Mouse (Mus musculus) forebrain, embryonic 11.5 days (tissue): Measurements from ENCODE around the gene Ccdc13. TPM values are rescaled to one million over a fixed set of nuclear protein-coding genes. Genes with fewer than 3 reads are reported as not detected.

Source experiments
- ATAC-seq: fragments of 200-750 bp; cut with Nextera tagmentation; replicated peaks from 2 replicates; pipeline ENCODE4 v1.8.0; 2017; ENCODE audit warnings: moderate TSS enrichment; ENCODE audit not compliant: low FRiP score
- DNase-seq: peaks from one replicate; pipeline ENCODE4 v3.0.0-alpha.2; 2017; ENCODE audit warnings: low spot score
- H3K27ac ChIP-seq: fragments of 300-500 bp; sonication (generic); 2 replicates; pipeline ENCODE4 v1.5.1; 2014; ENCODE audit warnings: low read depth, low read length
- H3K27me3 ChIP-seq: fragments of 300-500 bp; sonication (generic); 2 replicates; pipeline ENCODE4 v1.6.1; 2014; ENCODE audit warnings: mild to moderate bottlenecking, low read length, mixed read lengths; ENCODE audit not compliant: control insufficient read depth, insufficient read depth
- H3K36me3 ChIP-seq: fragments of 300-500 bp; sonication (generic); 2 replicates; pipeline ENCODE4 v1.6.1; 2014; ENCODE audit warnings: mild to moderate bottlenecking, low read length, moderate library complexity, mixed read lengths; ENCODE audit not compliant: control insufficient read depth, insufficient read depth
- H3K4me1 ChIP-seq: fragments of 300-500 bp; sonication (generic); replicated peaks from 2 replicates; pipeline ENCODE4 v1.6.1; 2014; ENCODE audit warnings: low read length, mixed read lengths; ENCODE audit not compliant: control insufficient read depth, insufficient read depth
- H3K4me2 ChIP-seq: fragments of 300-500 bp; sonication (generic); 2 replicates; pipeline ENCODE4 v1.6.1; 2014; ENCODE audit warnings: low read depth, mild to moderate bottlenecking, low read length, moderate library complexity, mixed read lengths; ENCODE audit not compliant: severe bottlenecking
- H3K4me3 ChIP-seq: fragments of 300-500 bp; sonication (generic); 2 replicates; pipeline ENCODE4 v1.5.1; 2014; ENCODE audit warnings: low read depth, low read length
- H3K9ac ChIP-seq: fragments of 300-500 bp; sonication (generic); 2 replicates; pipeline ENCODE4 v1.6.1; 2014; ENCODE audit warnings: low read length
- H3K9me3 ChIP-seq: fragments of 300-500 bp; sonication (generic); 2 replicates; pipeline ENCODE4 v1.6.1; 2016; ENCODE audit warnings: low read length, mixed read lengths; ENCODE audit not compliant: control insufficient read depth
- WGBS: fragments of 180-500 bp; shearing (Covaris S2); extraction: QIAGEN DNeasy Blood & Tissue Kit; methylation state at CpG from one replicate; pipeline ENCODE4 v1.1.7; 2014; 5-methylcytosine and 5-hydroxymethylcytosine counted together
- polyA plus RNA-seq: library from polyadenylated mRNA; unstranded; fragments of >200 nt; fragmentation: Nextera tagmentation; extraction: Ambion mirVana; gene quantifications from 2 replicates; pipeline ENCODE4 v1.2.1, GENCODE M21; 2014

Gene Ccdc13
- polyA plus RNA-seq: 2.6 and 2.7 TPM in 2 replicates

DNA sequence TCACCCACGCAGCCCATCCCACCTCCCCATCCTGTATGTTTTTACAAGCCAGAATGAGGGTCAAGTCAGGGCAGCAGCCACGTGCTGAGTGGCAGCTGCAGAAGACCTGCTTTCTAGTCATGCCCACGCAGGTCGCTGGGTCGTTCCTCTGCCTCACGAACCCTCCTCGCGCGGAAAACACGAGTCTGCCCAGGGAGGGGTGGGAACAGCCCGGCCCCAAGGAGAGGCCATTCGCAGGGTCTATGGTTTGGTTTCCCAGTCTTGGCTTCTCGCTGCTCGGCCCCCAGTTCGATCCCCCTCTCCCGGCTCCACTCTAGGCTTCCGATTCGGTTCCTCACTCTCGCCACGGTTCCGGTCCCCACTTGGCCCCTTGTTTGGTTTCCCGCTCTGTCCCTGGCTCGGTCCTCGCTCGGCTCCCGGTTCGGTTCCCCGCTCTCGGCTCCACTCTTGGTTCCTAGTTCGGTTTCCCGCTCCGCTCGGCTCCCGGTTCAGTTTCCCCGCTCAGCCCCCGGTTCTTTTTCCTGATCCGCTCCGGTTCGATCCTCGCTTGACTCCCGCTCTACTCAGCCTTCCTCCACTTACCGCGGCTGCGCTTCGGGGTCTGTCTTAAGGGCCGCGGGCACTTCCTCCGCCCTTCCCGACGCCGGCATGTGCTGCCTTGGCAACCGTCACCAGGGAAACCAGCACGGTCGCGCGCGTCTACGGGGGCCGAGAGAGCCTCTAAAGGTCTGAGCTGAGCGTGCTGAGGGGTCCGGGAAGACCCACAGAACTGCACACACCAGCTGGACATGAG lies at the start of gene Ccdc13:
Gene Ccdc13, minus strand, starts transcription at position 633 of the 793 bp plus-strand sequence.
- no peak within 1 kb of the TSS for H3K27ac ChIP-seq
- ATAC-seq: peak; percentile 95

DNA sequence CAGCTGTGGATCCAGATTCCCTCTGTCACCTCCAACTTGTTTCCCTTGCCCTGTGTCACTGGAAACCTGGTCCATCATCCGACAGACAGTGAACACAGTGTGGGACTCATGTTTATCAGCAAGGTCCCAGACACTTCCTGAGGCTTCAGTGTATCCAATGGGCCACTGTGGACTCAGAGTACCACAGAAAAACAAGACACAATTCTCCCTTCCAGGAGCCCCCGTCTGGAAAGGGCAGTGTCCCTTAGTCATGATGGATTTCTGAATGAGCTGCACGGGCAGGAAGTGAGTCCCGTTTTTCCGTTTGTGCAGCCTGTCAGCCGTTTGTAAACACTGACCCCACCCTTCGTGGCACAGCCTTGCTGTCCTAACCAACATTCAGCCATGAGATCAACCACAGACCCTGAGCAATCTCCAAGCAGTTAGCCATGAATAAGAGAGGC lies 42.8 kb upstream of the Ccdc13 start:
- H3K4me1 ChIP-seq: no peaks in the 10 kb centered on the region
- 75% methylated on average over 7 of the region's 7 CpGs for WGBS
- H3K27me3 ChIP-seq: no peaks in the 10 kb centered on the region
- no peak for ATAC-seq
- no peak for DNase-seq
- no peaks in the 10 kb centered on the region for H3K36me3 ChIP-seq
- H3K27ac ChIP-seq: no peak overlapping the region
- no peak overlapping the region for H3K4me3 ChIP-seq
- no peak overlapping the region for H3K4me2 ChIP-seq
- no peak overlapping the region for H3K9ac ChIP-seq
- no peaks in the 10 kb centered on the region for H3K9me3 ChIP-seq

More for the DNA sequence above, at the start of gene Ccdc13:
- H3K4me2 ChIP-seq: peak within 1 kb of the TSS; percentile 83
- no peaks in the 10 kb centered on the region for H3K9me3 ChIP-seq
- peak within 1 kb of the TSS; percentile 58 for H3K9ac ChIP-seq
- peaks cover 2% of the 10 kb centered on the region; the same call in 1 of the 2 replicates for H3K4me1 ChIP-seq
- peak; percentile 95 for DNase-seq
- WGBS: 3% methylated on average over 61 of the region's 61 CpGs
- H3K27me3 ChIP-seq: no peaks in the 10 kb centered on the region
- peak within 1 kb of the TSS; percentile 44 for H3K4me3 ChIP-seq
- no peaks in the 10 kb centered on the region for H3K36me3 ChIP-seq

GRCm38 (mm10) chr9:121881301-121881700 lies 42.0 kb upstream of the Ccdc13 start:
- H3K27me3 ChIP-seq: no peaks in the 10 kb centered on the region
- no peak overlapping the region for H3K4me2 ChIP-seq
- no peak overlapping the region for H3K27ac ChIP-seq
- H3K9me3 ChIP-seq: no peaks in the 10 kb centered on the region
- H3K4me1 ChIP-seq: no peaks in the 10 kb centered on the region
- no peak overlapping the region for H3K4me3 ChIP-seq
- 81% methylated on average over 6 of the region's 6 CpGs for WGBS
- no peak overlapping the region for H3K9ac ChIP-seq
- no peak for DNase-seq
- no peak for ATAC-seq
- H3K36me3 ChIP-seq: no peaks in the 10 kb centered on the region

DNA sequence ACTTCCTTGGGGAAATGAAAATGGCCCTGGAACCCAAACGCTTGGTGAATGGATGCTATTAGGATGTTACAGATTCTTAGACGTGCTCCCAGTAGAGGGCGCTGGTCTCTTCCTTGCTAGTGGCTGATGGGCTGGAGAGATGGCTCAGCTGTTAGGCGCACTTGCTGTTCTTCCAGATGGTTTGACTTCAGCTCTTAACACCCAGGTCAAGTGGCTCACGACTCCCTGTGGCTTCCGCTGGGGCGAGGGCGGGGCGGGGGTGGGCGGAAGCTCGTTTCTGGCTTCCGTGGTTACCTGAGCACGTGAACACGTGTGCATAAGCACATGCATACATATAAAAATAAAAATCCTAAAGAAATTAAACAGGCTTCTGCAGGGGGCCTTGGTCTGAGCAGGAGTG lies 41.6 kb upstream of the Ccdc13 start:
- H3K9ac ChIP-seq: no peak overlapping the region
- WGBS: 26% methylated on average over 14 of the region's 14 CpGs
- H3K4me2 ChIP-seq: no peak overlapping the region; the same call in 1 of the 2 replicates
- no peak overlapping the region for H3K4me3 ChIP-seq
- H3K27me3 ChIP-seq: no peaks in the 10 kb centered on the region
- no peak for ATAC-seq
- no peaks in the 10 kb centered on the region for H3K4me1 ChIP-seq
- no peaks in the 10 kb centered on the region for H3K9me3 ChIP-seq
- DNase-seq: peak; percentile 74
- H3K27ac ChIP-seq: no peak overlapping the region
- no peaks in the 10 kb centered on the region for H3K36me3 ChIP-seq

DNA sequence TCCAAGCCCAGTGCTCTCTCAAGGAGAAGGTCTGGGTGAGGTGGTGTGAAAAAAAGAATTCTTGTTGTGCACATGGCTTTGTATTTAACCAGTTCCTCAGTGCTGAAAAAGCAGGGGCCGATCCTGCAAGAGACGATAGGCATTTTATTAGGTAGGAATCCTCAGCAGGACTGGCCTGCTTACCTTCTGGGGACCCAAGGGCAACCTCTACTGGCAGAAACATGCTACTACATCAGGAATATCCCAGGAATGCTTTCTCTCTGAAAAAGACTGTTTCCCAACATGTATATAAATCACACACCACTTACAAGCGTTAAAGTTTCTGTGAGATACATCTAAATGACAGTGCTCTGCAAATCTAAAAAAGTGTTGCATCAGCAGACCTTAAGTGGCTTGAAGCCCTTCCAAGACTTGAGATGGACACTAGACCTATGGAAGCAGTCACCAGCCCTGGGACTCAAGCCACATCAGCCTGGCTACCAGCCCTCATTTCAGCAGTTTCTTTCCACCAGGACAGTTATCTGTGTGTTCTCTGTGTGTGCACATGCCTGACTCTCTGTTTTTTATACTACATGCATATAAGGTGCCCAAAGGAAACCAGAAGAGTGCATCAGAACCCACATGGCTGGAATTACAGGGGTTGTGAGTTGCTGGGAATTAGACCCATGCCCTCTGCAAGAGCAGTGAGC lies 37.9 kb upstream of the Ccdc13 start:
- H3K27me3 ChIP-seq: no peaks in the 10 kb centered on the region
- H3K9ac ChIP-seq: no peak overlapping the region
- WGBS: 26% methylated on average over 3 of the region's 3 CpGs
- no peaks in the 10 kb centered on the region for H3K9me3 ChIP-seq
- no peak overlapping the region for H3K4me2 ChIP-seq
- H3K4me3 ChIP-seq: no peak overlapping the region
- peak; percentile 58 for DNase-seq
- no peaks in the 10 kb centered on the region for H3K36me3 ChIP-seq
- H3K4me1 ChIP-seq: no peaks in the 10 kb centered on the region
- H3K27ac ChIP-seq: no peak overlapping the region
- no peak for ATAC-seq

GRCm38 (mm10) chr9:121873578-121873977 lies 34.3 kb upstream of the Ccdc13 start:
- Histone ChIP-seq H3K9ac (no peak overlapping the region), H3K4me3 (no peak overlapping the region), H3K27ac (no peak overlapping the region), H3K4me1 (no peaks in the 10 kb centered on the region), H3K4me2 (no peak overlapping the region), H3K27me3 (no peaks in the 10 kb centered on the region), H3K36me3 (no peaks in the 10 kb centered on the region), H3K9me3 (no peaks in the 10 kb centered on the region)
- ATAC-seq (no peak), DNase-seq (peak; percentile 45)

DNA sequence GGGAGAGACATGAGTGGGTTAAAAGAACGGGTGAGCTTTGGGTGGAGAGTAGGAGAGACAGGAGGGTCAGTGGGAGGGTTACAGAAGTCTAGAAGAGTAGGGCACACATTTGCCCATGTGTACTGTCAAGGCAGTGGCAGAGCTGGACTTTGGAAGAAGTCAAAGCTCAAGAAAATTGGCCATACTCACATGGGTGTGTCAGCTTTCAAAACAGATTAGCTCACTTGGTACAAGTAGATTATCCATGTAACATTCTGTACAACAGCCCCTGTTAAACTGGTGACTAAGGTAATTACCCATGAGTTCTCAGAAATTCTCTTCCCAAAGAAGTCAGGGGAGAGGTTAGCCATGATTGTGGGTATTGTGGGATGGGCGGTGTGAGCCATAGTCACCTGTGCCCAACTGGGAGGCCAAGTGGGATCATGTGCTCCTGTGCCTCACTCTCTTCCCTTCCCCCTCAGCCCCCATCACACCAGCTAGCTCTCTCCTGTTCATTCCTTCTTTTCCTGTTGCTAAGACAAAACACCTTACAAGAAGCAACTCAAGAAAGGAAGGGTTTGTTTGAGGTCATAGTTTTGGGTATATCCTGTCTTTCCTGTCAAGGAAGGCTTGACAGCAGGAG lies 32.9 kb upstream of the Ccdc13 start:
- WGBS: 89% methylated on average over 2 of the region's 2 CpGs
- DNase-seq: peak; percentile 28

GRCm38 (mm10) chr9:121869973-121870515 lies 30.8 kb upstream of the Ccdc13 start:
- Histone ChIP-seq H3K27me3 (no peaks in the 10 kb centered on the region), H3K27ac (no peak overlapping the region), H3K9ac (no peak overlapping the region), H3K4me1 (no peaks in the 10 kb centered on the region), H3K4me2 (no peak overlapping the region), H3K36me3 (no peaks in the 10 kb centered on the region), H3K4me3 (no peak overlapping the region), H3K9me3 (no peaks in the 10 kb centered on the region)
- peak; percentile 21 for DNase-seq
- no peak for ATAC-seq
- WGBS: 58% methylated on average over 4 of the region's 4 CpGs

More for the DNA sequence above, 32.9 kb upstream of the Ccdc13 start:
- ATAC-seq: no peak
- no peaks in the 10 kb centered on the region for H3K4me1 ChIP-seq
- H3K27me3 ChIP-seq: no peaks in the 10 kb centered on the region
- H3K9me3 ChIP-seq: no peaks in the 10 kb centered on the region
- H3K4me3 ChIP-seq: no peak overlapping the region
- no peaks in the 10 kb centered on the region for H3K36me3 ChIP-seq
- no peak overlapping the region for H3K4me2 ChIP-seq
- H3K9ac ChIP-seq: no peak overlapping the region
- H3K27ac ChIP-seq: no peak overlapping the region
